Mouse (Mus musculus): ENCODE measurements at regions not wholly inside any gene's neighbourhood (a gene's known extent, or its start where the extent isn't known, plus 50 kb on each side); places are given as distances from the start of the nearest gene placed in this dataset.

DNA sequence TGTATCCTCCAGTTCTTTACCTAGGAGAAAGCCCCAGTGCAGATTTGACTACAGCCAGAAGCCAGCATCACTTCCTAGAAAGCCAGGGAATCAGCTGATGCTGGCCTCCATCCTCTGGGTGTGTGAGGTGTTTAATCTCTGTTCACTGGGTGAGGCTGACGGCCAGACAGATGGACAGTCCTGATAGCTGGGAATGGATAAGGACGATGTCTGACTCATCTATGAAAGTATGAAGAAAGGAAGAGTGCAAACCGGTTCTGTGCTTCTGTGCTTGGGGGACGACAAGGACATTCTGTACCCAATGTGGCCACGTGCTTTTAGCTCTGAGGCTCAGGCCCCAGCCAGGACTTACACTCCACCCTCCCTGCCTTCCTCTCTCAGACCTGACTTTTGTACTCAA, 80.5 kb upstream of the Med13l start:
- TF ChIP-seq FOSL1 (IDR thresholded peaks at IDR 0.05; ENCODE audit: insufficient read depth, low read length, poor library complexity, severe bottlenecking) (no peak), CTCF (IDR thresholded peaks at IDR 0.05; ENCODE audit: control insufficient read depth, insufficient read depth, insufficient read length) (no peak), CEBPB (IDR thresholded peaks at IDR 0.05; ENCODE audit: low read depth) (no peak), USF1 (IDR thresholded peaks at IDR 0.05; ENCODE audit: low read depth) (no peak), MAX (IDR thresholded peaks at IDR 0.05) (no peak), MYOG (IDR thresholded peaks at IDR 0.05; ENCODE audit: control insufficient read depth, extremely low read depth, insufficient read length) (no peak), MYOD1 (IDR thresholded peaks at IDR 0.05; ENCODE audit: control insufficient read depth, insufficient read length, low read depth) (no peak)
- Histone ChIP-seq H3ac (ENCODE audit: control insufficient read depth, insufficient read length, low read depth) (no peak overlapping the region), H3K36me3 (ENCODE audit: control insufficient read depth, insufficient read depth) (no peaks in the 10 kb centered on the region), H3K79me3 (ENCODE audit: low read depth) (no peaks in the 10 kb centered on the region), H3K4me3 (ENCODE audit: insufficient read depth, poor library complexity, severe bottlenecking) (no peak overlapping the region), H3K79me2 (ENCODE audit: control insufficient read depth, insufficient read depth) (no peaks in the 10 kb centered on the region), H3K27me3 (ENCODE audit: control insufficient read depth, insufficient read depth, insufficient read length) (no peaks in the 10 kb centered on the region)

DNA sequence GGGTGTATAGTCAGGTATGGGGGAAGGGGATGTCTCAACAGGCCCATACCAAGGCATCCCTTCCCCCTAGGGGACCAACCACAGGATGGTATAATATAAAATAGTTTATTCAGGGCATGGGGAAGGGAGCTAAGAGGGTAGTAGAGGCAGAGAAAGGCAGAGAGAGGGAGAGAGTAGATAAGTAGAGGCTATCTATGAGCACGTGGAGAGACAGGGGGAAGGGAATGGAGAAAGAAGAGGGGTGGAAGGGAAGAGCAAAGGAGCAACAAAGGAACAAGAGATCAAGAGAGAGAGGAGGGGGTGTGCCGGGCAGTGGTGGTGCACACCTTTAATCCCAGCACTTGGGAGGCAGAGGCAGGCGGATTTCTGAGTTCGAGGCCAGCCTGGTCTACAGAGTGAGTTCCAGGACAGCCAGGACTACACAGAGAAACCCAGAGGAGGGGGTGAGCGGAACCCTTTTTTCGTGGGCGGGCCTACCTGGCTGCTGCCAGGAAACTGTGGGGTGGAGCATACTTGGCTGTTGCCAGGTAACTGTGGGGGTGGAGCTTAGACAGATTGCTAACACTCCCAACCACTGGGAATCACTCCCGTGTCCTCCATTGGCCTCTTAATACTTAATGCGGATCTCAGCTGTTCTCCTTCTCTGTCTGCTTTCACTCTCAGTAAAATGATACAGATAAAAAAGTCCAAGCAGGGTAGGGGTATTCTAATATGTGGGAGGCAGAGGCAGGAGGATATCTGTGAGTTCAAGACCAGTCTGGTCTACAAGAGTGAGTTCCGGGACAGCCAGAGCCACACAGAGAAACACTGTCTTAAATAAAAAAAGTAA, 79.3 kb upstream of the Med13l start:
- H3ac ChIP-seq (ENCODE audit: control insufficient read depth, insufficient read length, low read depth) = no peak overlapping the region
- H3K27me3 ChIP-seq (ENCODE audit: control insufficient read depth, insufficient read depth, insufficient read length) = no peaks in the 10 kb centered on the region
- no peak for TF ChIP-seq MYOG (IDR thresholded peaks at IDR 0.05; ENCODE audit: control insufficient read depth, extremely low read depth, insufficient read length)
- TF ChIP-seq FOSL1 (IDR thresholded peaks at IDR 0.05; ENCODE audit: insufficient read depth, low read length, poor library complexity, severe bottlenecking) = no peak
- TF ChIP-seq MYOD1 (IDR thresholded peaks at IDR 0.05; ENCODE audit: control insufficient read depth, insufficient read length, low read depth) = no peak
- TF ChIP-seq MAX (IDR thresholded peaks at IDR 0.05) = no peak
- TF ChIP-seq CTCF (IDR thresholded peaks at IDR 0.05; ENCODE audit: control insufficient read depth, insufficient read depth, insufficient read length) = no peak
- TF ChIP-seq USF1 (IDR thresholded peaks at IDR 0.05; ENCODE audit: low read depth) = no peak
- TF ChIP-seq CEBPB (IDR thresholded peaks at IDR 0.05; ENCODE audit: low read depth) = no peak
- no peaks in the 10 kb centered on the region for H3K36me3 ChIP-seq (ENCODE audit: control insufficient read depth, insufficient read depth)
- no peaks in the 10 kb centered on the region for H3K79me3 ChIP-seq (ENCODE audit: low read depth)
- no peaks in the 10 kb centered on the region for H3K79me2 ChIP-seq (ENCODE audit: control insufficient read depth, insufficient read depth)
- H3K4me3 ChIP-seq (ENCODE audit: insufficient read depth, poor library complexity, severe bottlenecking) = no peak overlapping the region

DNA sequence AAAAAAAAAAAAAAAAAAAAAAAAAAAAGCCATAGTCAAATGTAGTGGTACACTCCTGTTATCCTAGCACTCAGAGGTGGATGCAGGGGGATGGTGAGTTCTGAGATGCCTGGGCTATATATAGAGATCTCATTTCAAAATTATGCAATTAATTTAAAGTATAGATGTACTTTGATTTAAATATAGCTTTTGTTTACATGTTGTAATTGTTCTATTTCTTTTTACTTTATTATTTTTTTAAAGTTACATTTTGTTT, 78.8 kb upstream of the Med13l start:
- Histone ChIP-seq H3K79me2 (ENCODE audit: control insufficient read depth, insufficient read depth) (no peaks in the 10 kb centered on the region), H3K4me3 (ENCODE audit: insufficient read depth, poor library complexity, severe bottlenecking) (no peak overlapping the region), H3K36me3 (ENCODE audit: control insufficient read depth, insufficient read depth) (no peaks in the 10 kb centered on the region), H3K79me3 (ENCODE audit: low read depth) (no peaks in the 10 kb centered on the region), H3K27me3 (ENCODE audit: control insufficient read depth, insufficient read depth, insufficient read length) (no peaks in the 10 kb centered on the region), H3ac (ENCODE audit: control insufficient read depth, insufficient read length, low read depth) (no peak overlapping the region)
- TF ChIP-seq USF1 (IDR thresholded peaks at IDR 0.05; ENCODE audit: low read depth) (no peak), FOSL1 (IDR thresholded peaks at IDR 0.05; ENCODE audit: insufficient read depth, low read length, poor library complexity, severe bottlenecking) (no peak), MYOG (IDR thresholded peaks at IDR 0.05; ENCODE audit: control insufficient read depth, extremely low read depth, insufficient read length) (no peak), MYOD1 (IDR thresholded peaks at IDR 0.05; ENCODE audit: control insufficient read depth, insufficient read length, low read depth) (no peak), CEBPB (IDR thresholded peaks at IDR 0.05; ENCODE audit: low read depth) (no peak), MAX (IDR thresholded peaks at IDR 0.05) (no peak), CTCF (IDR thresholded peaks at IDR 0.05; ENCODE audit: control insufficient read depth, insufficient read depth, insufficient read length) (no peak)

DNA sequence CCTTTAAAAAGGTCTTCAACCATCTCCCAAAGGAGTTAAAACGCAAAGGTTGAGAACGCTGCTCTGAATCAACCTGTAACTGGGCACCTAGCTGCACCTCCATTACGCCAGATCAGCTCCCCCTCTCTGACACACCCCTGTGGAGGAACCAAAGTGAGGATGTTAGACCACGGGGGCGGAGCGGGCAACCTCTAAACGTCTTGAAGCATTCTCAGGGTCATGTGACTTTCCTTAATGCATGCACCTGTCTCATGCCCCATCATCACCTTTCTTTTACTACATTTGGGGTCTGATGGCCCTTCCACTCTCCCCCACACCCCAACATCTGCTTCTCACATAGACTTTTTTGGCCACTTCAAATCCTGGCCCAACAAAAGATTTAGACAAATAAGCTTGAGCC, 77.9 kb upstream of the Med13l start:
- TF ChIP-seq MYOD1 (IDR thresholded peaks at IDR 0.05; ENCODE audit: control insufficient read depth, insufficient read length, low read depth) (no peak), MYOG (IDR thresholded peaks at IDR 0.05; ENCODE audit: control insufficient read depth, extremely low read depth, insufficient read length) (no peak), CTCF (IDR thresholded peaks at IDR 0.05; ENCODE audit: control insufficient read depth, insufficient read depth, insufficient read length) (no peak), FOSL1 (IDR thresholded peaks at IDR 0.05; ENCODE audit: insufficient read depth, low read length, poor library complexity, severe bottlenecking) (no peak), MAX (IDR thresholded peaks at IDR 0.05) (no peak)
- H3K4me3 ChIP-seq (ENCODE audit: insufficient read depth, poor library complexity, severe bottlenecking) = no peak overlapping the region

DNA sequence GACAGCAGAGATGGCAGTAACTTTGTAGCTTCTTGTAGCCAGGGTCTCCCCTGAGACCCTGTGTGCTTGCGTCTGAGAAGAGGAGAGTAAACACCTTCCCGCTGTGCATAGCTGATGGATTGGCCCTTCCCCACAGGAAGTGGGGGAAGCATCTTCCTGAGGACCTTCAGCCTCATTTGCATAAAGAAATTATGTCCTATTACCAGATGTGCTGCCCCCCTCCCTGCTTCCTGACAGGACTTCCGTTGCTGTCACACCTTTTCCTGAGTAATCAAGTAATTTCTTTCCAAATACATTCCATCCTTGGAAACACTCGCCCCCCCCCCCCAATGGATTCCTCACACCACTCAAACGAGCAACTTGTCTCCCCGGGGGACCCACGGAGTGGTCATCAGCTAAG, 77.5 kb upstream of the Med13l start:
- Histone ChIP-seq H3ac (ENCODE audit: control insufficient read depth, insufficient read length, low read depth) (no peak overlapping the region), H3K27me3 (ENCODE audit: control insufficient read depth, insufficient read depth, insufficient read length) (no peaks in the 10 kb centered on the region), H3K79me2 (ENCODE audit: control insufficient read depth, insufficient read depth) (no peaks in the 10 kb centered on the region), H3K79me3 (ENCODE audit: low read depth) (no peaks in the 10 kb centered on the region), H3K36me3 (ENCODE audit: control insufficient read depth, insufficient read depth) (no peaks in the 10 kb centered on the region), H3K4me3 (ENCODE audit: insufficient read depth, poor library complexity, severe bottlenecking) (no peak overlapping the region)
- TF ChIP-seq CTCF (IDR thresholded peaks at IDR 0.05; ENCODE audit: control insufficient read depth, insufficient read depth, insufficient read length) (no peak), MYOG (IDR thresholded peaks at IDR 0.05; ENCODE audit: control insufficient read depth, extremely low read depth, insufficient read length) (no peak), FOSL1 (IDR thresholded peaks at IDR 0.05; ENCODE audit: insufficient read depth, low read length, poor library complexity, severe bottlenecking) (no peak), USF1 (IDR thresholded peaks at IDR 0.05; ENCODE audit: low read depth) (no peak), CEBPB (IDR thresholded peaks at IDR 0.05; ENCODE audit: low read depth) (no peak), MAX (IDR thresholded peaks at IDR 0.05) (no peak), MYOD1 (IDR thresholded peaks at IDR 0.05; ENCODE audit: control insufficient read depth, insufficient read length, low read depth) (no peak)

More for the DNA sequence above, 77.9 kb upstream of the Med13l start:
- H3K79me2 ChIP-seq (ENCODE audit: control insufficient read depth, insufficient read depth) = no peaks in the 10 kb centered on the region
- H3K36me3 ChIP-seq (ENCODE audit: control insufficient read depth, insufficient read depth) = no peaks in the 10 kb centered on the region
- H3ac ChIP-seq (ENCODE audit: control insufficient read depth, insufficient read length, low read depth) = no peak overlapping the region
- no peaks in the 10 kb centered on the region for H3K79me3 ChIP-seq (ENCODE audit: low read depth)
- H3K27me3 ChIP-seq (ENCODE audit: control insufficient read depth, insufficient read depth, insufficient read length) = no peaks in the 10 kb centered on the region

Measured in C2C12 (cell line).